Mouse (Mus musculus): ENCODE measurements around the gene Slc4a2.
"Not testable (repeated sequence)": the region's sequence is repeated elsewhere in the genome, so short reads cannot be mapped to it uniquely, and the experiment has no call there.

The Slc4a2 gene

DNA sequence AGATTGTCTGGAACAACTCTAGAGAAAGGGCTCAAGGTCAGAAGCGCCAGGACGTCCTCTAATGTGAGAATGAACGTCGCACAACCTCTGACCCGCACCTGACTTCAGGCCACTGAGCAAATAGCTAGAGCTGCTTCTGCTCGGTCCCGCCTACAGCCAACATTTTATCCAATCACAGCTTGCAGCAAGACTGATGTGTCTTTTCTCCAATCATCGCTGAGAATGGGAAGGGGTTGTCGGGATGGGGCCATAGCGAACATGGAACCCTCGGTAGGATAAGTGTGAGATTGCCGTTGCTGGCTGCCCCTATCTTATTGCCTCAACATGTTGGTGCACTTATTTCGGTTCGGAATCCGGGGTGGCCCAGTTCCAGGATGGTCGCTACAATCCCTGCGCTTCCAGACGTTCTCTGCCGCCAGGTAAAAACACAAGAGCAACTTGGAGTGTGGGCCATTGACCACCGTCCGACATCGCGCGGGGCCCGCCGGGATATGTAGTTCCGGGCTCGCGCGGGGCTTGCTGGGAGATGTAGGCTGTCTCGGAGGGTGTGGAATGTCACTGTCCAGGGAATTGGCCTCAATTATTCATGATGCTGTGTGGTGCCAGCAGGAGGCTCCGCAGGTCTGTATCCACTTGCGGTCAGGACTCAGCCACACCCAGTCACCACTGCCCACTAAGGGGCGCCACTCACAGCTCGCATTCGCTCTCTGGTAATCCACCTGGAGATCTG lies 29.3 kb upstream of the Slc4a2 start:
- peak; percentile 93 for DNase-seq (ENCODE audit: low read depth, low spot score)

- not testable (repeated sequence) for DNase-seq (ENCODE audit: low read depth, low spot score)
Observed at GRCm38 (mm10) chr5:24396254-24396653, 27.4 kb upstream of the Slc4a2 start.

- no peak for DNase-seq (ENCODE audit: low read depth, low spot score)
Observed at GRCm38 (mm10) chr5:24399686-24400085, 24.0 kb upstream of the Slc4a2 start.

- DNase-seq (ENCODE audit: low read depth, low spot score), result no peak
Observed at GRCm38 (mm10) chr5:24400362-24400761, 23.3 kb upstream of the Slc4a2 start.

DNA sequence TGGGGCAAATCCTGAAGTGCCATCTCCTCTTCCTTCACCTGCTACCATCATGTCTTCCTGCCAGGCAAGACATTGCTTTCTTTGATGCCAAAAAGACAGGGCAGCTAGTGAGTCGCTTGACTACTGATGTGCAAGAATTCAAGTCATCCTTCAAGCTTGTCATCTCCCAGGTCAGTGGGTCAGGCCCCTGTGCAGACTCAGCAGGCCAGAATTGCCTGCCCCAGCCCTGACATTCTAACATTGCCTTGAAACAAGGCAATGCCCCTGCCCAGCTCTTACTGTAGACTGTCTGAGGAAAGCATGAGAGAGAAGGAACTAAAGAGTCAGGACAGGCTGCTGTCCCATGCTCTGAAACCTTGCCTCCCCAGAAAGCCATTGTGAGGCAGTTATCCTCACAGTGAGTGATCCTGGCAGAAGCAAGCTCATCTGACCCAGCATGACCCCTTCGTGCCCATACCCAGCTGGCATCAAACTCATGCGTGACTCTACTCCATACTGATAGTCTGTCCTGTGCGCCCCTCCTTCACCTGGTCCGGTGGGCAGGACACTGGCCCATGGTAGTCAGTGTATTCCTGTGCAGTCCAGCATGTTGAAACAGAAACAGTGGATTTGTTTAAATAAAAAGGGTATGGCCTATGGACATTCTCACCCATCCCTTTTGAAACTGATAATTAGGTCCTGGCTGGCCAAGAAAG lies 22.6 kb upstream of the Slc4a2 start:
- no peak for DNase-seq (ENCODE audit: low read depth, low spot score)

- DNase-seq (ENCODE audit: low read depth, low spot score), result no peak
Observed at GRCm38 (mm10) chr5:24401969-24402368, 21.7 kb upstream of the Slc4a2 start.

DNA sequence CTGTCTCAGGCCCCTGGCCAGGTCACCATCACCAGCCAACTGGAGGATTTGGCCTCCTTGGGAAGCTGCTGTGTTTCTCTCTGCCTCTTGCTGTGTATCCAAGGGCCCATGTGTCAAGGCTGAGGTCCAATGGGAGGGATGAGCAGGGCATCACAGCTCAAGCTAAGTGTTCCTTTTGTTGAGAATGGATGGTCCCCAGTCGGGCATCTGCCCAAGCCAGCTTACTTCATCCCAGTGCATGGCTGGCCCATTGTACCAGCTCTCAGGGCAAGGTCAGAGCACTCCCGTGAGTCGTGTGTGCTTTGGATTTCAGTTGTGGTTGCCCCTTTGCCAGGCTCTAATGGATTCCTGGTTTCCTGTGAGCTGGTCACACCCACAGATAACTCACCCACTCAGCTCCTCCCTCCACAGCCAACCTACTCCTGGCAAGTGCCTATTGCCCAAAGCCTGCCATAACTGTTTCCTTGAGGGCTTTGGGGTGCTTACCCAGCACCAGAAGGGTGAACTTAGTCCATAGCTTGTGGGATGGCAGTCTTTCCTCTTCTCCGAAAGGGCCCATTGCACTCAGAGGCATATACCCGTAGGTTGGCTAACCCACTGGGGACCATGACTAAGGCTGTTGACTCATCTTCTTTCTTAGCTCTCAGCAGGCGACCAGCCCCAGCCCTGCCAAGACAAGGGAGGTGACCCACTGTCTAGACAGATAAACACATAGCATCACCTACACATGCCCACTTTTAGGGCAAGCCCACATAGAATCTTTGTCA lies 18.9 kb upstream of the Slc4a2 start:
- DNase-seq (ENCODE audit: low read depth, low spot score), result no peak

DNA sequence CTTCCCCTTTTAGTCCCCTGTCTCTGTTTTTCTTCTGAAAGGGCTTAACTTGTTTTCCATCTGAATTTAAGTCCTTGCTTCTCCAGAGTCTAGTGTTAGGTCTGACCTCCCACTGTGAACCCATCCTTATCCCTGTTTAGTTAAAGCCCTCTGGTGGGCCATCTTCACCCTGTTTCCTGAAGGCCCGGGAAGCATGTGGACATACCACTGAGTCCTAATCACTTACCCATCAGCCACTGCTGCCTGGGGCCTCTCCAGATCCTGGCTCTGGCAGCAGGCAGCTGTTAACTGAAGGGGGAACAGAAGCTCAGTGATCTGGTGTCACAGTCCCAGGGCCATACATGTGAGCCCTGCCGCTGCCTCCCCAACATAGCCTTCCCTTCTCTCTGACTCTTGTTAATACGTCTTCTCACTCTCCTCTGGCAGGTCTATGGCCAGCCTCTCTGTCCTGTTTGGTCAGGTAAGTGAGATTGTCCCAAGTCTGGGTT lies 18.2 kb upstream of the Slc4a2 start:
- no peak for DNase-seq (ENCODE audit: low read depth, low spot score)

DNA sequence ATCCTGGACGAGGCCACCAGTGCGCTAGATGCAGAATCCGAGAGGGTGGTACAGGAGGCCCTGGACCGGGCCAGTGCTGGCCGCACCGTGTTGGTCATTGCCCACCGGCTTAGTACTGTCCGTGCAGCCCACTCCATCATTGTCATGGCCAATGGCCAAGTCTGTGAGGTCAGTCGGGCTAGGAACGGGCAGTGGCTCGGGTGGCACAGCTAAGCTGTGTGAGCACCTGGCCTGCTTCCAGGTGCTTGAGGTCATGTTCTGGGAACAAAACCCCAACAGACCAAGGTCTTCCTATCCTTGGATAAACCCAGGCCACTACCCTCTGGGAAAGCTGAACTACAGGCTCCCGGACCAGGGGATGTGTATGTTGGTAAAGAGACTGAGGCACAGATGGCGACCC lies 15.0 kb upstream of the Slc4a2 start:
- no peak for DNase-seq (ENCODE audit: low read depth, low spot score)

DNA sequence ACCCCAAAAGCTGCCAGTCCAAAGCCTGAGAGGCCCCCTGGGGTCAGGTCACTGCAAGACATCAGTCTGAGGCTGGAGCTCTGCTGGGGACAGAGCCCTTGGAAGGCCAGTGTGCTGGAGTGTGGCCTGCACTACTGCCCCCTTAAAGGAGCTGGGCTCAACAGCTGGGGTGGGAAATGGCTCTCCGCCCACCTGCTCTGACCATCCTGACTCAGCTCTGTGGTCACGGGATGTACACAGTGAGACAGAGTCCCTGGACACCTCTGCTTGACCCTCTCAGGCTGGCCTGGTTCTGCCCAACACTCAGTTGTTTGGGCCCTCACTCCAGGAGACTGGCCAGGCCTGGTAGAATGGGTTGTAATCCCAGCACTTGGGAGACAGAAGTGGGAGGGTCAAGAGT lies 14.2 kb upstream of the Slc4a2 start:
- no peak for DNase-seq (ENCODE audit: low read depth, low spot score)

- DNase-seq (ENCODE audit: low read depth, low spot score), result no peak
Observed at GRCm38 (mm10) chr5:24412063-24412462, 11.6 kb upstream of the Slc4a2 start.

DNA sequence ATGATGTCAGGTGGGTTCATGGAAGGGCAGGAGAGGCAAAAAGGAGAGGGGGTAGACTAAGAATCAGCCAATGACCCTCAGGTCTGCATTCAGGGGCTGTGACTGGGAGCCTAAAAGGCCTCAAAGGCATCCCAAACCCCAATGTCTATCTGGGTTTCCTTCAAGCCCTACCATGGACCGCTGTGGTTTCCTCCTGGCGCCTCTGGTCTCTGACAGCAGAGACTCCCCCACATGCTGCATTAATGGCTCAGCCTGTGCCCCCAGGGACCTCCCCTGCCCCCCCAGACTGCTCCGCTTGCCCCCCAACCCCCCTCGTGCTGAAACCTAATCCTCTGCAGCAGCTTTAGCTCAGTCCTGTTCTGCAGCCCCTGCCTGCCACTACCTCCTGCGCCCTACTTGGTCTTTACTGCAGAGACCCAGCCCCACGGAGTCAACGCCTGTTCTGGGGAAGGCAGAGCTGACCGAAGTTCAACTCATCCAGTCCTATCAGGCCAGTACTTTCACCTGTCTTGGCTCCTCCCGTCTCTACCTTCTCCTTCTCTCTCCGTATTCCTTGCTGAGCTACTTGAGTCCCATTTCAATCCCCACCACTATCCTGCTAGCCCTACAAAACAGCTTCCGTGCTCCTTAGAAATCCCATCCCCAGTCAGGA lies 10.5 kb upstream of the Slc4a2 start, which contains the start of gene Asic3:
Gene Asic3 (plus strand): TSS at position 351 of the 652 bp plus-strand sequence.
- no peak for DNase-seq (ENCODE audit: low read depth, low spot score)

- DNase-seq (ENCODE audit: low read depth, low spot score), result no peak
Observed at GRCm38 (mm10) chr5:24413938-24414337, 9.7 kb upstream of the Slc4a2 start.

DNA sequence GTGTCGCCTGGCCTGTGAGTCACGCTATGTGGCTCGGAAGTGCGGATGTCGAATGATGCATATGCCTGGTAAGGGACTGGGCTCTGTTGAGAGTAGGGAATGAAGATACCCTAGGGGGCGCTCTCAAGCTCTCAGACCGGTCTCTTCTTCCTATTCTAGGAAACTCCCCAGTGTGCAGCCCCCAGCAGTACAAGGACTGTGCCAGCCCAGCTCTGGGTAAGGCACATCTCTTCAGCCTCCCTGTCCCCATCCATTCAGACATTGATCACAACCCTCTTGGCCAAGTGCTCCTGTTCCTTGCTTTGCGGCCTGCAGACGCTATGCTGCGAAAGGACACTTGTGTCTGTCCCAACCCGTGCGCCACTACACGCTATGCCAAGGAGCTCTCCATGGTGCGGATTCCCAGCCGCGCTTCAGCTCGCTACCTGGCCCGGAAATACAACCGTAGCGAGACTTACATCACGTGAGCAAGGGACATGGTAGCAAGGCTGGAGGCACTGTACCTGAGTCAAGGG lies 7.4 kb upstream of the Slc4a2 start:
- no peak for DNase-seq (ENCODE audit: low read depth, low spot score)

DNA sequence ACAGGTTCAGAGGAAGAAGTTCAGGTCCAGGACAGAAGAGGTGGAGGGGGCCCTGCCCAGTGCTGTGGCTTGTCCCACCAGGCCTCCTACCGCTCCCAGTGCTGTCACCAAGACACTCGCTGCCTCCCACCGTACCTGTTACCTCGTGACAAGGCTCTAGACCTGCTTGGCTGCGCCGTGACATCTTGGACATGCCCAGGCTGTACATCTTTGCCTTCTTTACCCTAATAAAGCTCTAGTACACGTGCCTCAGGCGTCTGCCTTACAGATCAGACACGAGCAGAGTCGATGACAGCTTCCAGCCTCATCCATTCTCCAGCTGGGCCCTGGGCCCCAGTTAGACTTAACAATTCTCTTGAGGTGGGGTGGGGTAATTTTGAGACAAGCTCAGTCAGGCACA lies 6.0 kb upstream of the Slc4a2 start:
- DNase-seq (ENCODE audit: low read depth, low spot score), result no peak

GRCm38 (mm10) chr5:24420381-24420780 lies 3.3 kb upstream of the Slc4a2 start:
- DNase-seq (ENCODE audit: low read depth, low spot score), result no peak

- no peak for DNase-seq (ENCODE audit: low read depth, low spot score)
Observed at GRCm38 (mm10) chr5:24424004-24424781, 556 bp downstream of the Slc4a2 start.

DNA sequence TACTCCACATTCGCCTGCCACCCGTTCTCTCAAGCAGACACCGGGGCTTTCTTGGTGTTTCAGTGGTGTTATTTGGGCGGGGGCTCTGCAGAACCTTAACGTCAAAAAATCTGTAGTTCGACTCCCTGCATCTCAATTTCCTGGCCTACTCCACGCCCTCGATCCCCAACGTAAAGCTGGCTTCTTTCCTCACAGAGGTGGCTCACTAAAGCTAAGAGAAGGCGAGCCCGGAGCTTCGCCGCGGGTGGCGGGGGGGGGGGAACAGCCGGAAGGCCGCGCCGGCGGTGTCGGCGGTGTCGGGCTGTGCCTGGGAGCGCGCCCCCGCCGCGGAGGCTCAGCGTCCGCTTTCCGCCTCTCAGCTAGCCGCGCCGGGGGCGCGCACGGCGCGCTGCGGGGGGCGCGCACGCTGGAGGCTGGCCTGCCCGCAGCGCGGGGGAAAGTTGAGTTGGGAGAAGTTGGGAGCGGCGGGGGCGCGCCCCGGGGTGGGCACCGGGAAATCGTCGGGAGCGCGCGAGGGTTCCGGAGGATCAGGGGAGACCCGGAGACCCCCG lies 1.3 kb downstream of the Slc4a2 start:
- DNase-seq (ENCODE audit: low read depth, low spot score), result peak; percentile 80

DNA sequence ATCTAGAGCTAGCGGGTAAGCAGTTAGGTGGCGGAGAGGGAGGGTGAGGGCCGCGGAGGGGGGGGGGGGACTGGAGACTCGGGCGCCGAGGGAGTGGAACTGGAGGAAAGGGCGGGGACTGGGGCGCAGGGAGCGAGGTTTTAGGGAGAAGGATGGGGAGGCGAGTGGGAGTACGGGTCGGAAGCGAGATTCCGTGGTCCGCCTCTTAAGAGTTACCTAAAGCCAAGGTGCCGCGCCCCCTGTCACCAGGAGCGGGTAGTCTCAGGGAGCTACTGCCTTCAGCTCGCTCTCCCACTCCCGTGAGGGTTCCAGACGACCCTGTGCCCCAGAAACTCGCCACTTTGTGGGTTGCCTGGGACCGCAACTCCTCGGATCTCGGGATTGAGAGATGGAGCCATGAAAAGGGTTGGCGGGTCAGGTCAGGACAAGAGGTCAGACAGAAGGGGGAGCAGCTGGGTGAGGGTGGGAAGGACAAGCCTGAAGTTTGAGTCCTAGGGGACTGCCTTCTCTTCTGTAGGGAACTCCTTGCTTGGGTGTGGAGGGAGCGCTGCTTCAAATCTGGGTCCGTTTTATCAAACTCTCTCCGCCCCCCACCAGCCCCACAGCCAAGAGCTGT lies 1.9 kb downstream of the Slc4a2 start:
- no peak for DNase-seq (ENCODE audit: low read depth, low spot score)

GRCm38 (mm10) chr5:24426037-24426432 lies 2.4 kb downstream of the Slc4a2 start:
- DNase-seq (ENCODE audit: low read depth, low spot score), result no peak
